Mouse (Mus musculus) layer of hippocampus, postnatal 36 days (tissue): ENCODE results near the gene Cldn9. TPM values are rescaled to one million over a fixed set of nuclear protein-coding genes. Genes with fewer than 3 reads are reported as not detected.

Source experiments
- DNase-seq, 2 experiments: peaks; one replicate each; pipeline ENCODE4 v3.0.0; 2022
- total RNA-seq, 2 experiments: library from RNA; stranded (reverse); gene quantifications; 2 replicates each; pipeline ENCODE4 v1.2.3; 2021

The Cldn9 gene
- total RNA-seq, 2 experiments from 2014 or later: 0.22 to 0.35 TPM

GRCm38 (mm10) chr17:23645894-23646293 is 37.9 kb downstream of the Cldn9 start:
- DNase-seq: no peak

GRCm38 (mm10) chr17:23644613-23645495 is 39.0 kb downstream of the Cldn9 start, which contains the start of gene Mmp25:
Gene Mmp25, minus strand, starts transcription at chr17:23645277.
- DNase-seq: no peak

Other genes with a start within 250 kb of the Cldn9 start
- not detected for gene Vmn2r117, start 204.3 kb downstream of the Cldn9 start, total RNA-seq
- gene Zfp213, start 119.8 kb downstream of the Cldn9 start, total RNA-seq: 1 to 10 TPM; 5.6 to 7.4 TPM
- 10 to 100 TPM; 25.0 to 32.3 TPM for gene Zfp13, start 84.5 kb downstream of the Cldn9 start, total RNA-seq
- gene Zscan10, start 83.2 kb downstream of the Cldn9 start, total RNA-seq: not detected
- under 1 TPM; 0.10 to 0.30 TPM for gene Mmp25, start 38.7 kb downstream of the Cldn9 start, total RNA-seq
- not detected for gene Bicdl2, start 23.5 kb downstream of the Cldn9 start, total RNA-seq
- gene Hcfc1r1, start 10.4 kb downstream of the Cldn9 start, total RNA-seq: 100 to 1,000 TPM; 122 to 124 TPM
- gene Thoc6, start 10.1 kb downstream of the Cldn9 start, total RNA-seq: 1 to 10 TPM; 7.2 to 9.7 TPM
- 1 to 10 TPM; 4.8 to 6.3 TPM for gene Tnfrsf12a, start 6.6 kb downstream of the Cldn9 start, total RNA-seq
- gene Cldn6, start 4.8 kb downstream of the Cldn9 start, total RNA-seq: not detected
- not detected for gene 1520401A03Rik, start 38.8 kb upstream of the Cldn9 start, total RNA-seq
- 1 to 10 TPM; 1.7 to 3.0 TPM for gene Pkmyt1, start 42.3 kb upstream of the Cldn9 start, total RNA-seq
- 10 to 100 TPM; 50.8 to 55.4 TPM for gene Paqr4, start 56.8 kb upstream of the Cldn9 start, total RNA-seq
- gene Kremen2, start 61.8 kb upstream of the Cldn9 start, total RNA-seq: under 1 TPM; 0.35 to 0.42 TPM
- gene Flywch1, start 87.6 kb upstream of the Cldn9 start, total RNA-seq: 100 to 1,000 TPM; 297 to 300 TPM
- gene Flywch2, start 102.1 kb upstream of the Cldn9 start, total RNA-seq: 10 to 100 TPM in 1 of 2 experiments, 1 to 10 TPM in 1; 9.9 to 11.7 TPM
- gene Srrm2, start 106.5 kb upstream of the Cldn9 start, total RNA-seq: 100 to 1,000 TPM; 563 to 606 TPM
- gene Elob, start 145.1 kb upstream of the Cldn9 start, total RNA-seq: 100 to 1,000 TPM; 356 to 383 TPM
- gene Prss33, start 152.0 kb upstream of the Cldn9 start, total RNA-seq: not detected
- gene Prss32, start 159.8 kb upstream of the Cldn9 start, total RNA-seq: not detected
- 1 to 10 TPM; 2.0 to 2.1 TPM for gene Prss41, start 160.1 kb upstream of the Cldn9 start, total RNA-seq
- gene Prss21, start 184.0 kb upstream of the Cldn9 start, total RNA-seq: not detected
- not detected for gene Dcpp1, start 196.8 kb upstream of the Cldn9 start, total RNA-seq
- gene Dcpp2, start 196.9 kb upstream of the Cldn9 start, total RNA-seq: not detected
- not detected for gene Dcpp3, start 233.4 kb upstream of the Cldn9 start, total RNA-seq